Mouse (Mus musculus) yolk sac, embryonic 10.5 days (tissue): ENCODE results near the gene Nin.
A peak's percentile ranks its signal among the peaks of the same experiment; 100 is the strongest.

Experiments used
- DNase-seq: peaks from one replicate; pipeline ENCODE4 v3.0.0-alpha.2; 2017; ENCODE audit warnings: low spot score

Nin gene

DNA sequence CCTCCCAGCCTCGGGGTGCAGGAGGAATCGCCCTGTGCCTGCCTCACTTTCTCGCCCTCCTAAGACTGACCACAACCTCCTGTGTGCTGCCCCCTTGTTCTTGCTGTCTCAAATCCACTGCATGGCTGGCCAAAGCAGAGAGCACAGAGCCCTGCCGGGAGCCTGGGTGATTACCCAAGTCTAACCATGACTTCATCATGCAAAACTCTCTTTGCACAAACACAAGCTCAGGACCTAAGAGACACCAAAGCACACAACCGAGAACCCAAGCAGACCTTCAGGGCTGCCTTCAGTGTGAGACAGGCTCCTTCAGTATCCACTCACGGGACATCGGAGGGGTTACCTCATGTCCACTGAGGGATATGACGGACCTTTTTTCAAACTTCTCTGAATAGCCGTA is 31.0 kb downstream of the Nin start:
- DNase-seq: no peak

- no peak for DNase-seq
Observed at GRCm38 (mm10) chr12:70078471-70079025, 35.0 kb downstream of the Nin start.

- DNase-seq: no peak
Observed at GRCm38 (mm10) chr12:70076493-70076892, 37.0 kb downstream of the Nin start.

DNA sequence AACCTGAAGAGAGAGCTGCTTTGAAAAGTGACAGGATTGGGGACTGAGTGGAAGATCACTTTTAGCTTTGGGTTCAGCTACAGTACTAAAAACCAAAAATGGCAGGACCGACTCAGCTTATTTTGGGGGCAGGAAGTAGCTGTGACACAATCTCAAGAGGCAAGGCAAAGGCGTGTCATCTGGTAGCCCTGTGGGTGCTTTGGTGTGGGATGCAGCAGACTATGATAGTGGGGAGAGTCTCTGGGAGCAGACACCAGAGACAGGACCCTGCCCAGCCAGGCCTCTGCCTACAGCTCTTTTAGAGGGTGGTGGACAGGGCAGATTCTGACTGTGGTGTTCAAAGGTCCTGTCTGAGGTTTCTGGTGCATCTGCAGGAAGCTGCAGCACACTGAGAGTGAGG is 38.5 kb downstream of the Nin start:
- DNase-seq: no peak

GRCm38 (mm10) chr12:70070888-70071287 is 42.6 kb downstream of the Nin start:
- no peak for DNase-seq

GRCm38 (mm10) chr12:70070306-70070705 is 43.2 kb downstream of the Nin start:
- no peak for DNase-seq

GRCm38 (mm10) chr12:70068647-70069257 is 44.8 kb downstream of the Nin start:
- no peak for DNase-seq

GRCm38 (mm10) chr12:70067849-70068248 is 45.7 kb downstream of the Nin start:
- DNase-seq: no peak

DNA sequence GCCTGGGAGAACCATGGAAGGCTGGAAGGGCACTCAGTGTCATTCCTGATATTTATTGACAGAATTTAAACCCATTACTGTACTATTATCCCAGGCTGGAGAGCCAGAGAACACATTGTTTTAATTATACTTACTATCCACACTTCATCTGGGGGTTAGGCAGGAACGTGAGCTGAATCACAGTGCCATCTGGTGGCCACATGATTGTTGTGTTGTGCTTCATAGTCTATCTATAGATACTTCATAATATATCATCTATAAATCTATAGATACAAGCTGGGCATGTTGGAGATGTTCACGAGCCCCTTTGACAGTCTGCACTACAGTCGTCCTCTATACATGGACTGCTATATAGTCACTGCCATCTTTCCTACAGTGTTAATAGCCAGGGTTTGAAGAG is 51.4 kb downstream of the Nin start:
- DNase-seq: no peak

DNA sequence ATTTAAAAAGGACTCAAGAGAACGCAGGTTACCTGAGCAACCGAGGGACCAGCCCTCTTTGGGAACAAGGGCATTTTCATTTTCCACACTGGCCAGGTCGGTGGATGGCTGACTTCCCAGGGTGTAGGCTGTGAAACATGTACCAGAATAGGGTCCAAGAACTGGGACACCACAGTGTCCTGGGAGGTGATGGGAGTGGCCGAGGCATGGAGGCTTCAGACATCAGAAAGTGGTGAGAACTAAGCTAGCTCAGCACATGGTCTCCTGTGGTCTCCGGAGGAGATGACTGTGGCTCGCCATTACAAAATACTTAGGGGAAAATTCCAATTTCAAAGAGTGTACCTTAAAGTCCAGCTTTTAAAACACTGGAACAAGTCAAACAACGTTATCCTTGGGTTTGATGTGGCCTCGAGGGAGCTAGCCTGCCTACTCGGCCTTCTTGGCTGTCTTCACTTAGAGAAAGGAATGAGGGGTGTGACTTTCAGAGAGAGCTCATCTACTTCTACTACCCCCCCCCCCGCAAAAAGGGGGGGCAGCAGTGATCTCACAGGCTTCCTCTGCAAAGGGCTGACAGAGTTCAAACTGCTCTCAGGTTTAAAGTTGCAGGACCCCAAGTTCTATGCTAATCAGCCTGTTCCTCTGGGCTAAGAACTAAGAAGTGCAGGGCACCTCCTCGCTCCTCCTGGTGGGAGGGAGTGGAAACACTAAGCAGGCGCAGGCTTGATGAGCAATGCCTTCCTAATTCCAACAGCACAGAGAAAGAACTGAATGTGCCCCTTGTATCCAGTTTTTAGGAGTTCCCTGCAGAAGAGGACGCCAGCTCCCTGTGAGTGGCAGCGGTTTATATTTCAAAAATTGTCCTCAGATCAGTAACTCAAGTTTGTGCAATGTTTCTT is 54.3 kb downstream of the Nin start:
- no peak for DNase-seq

DNA sequence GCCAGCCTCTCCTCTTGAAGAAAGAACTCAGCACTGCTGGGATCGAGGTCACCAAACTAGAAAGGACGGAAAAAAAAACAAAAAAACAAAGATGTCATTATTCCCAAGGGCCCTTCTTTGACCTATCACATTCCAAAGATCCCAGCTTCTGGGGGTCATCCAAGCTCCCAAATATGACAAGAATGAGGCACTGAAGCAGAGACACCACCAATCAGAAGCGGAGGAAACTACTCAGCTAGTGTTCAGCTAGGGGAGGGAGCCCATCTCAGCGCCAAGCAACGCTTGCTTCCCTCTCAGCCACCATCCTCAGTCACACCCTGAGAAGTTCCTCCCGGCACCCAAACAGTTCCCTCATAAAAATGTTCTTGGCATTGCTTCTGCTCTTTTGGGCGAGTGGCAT is 62.8 kb downstream of the Nin start:
- no peak for DNase-seq

DNA sequence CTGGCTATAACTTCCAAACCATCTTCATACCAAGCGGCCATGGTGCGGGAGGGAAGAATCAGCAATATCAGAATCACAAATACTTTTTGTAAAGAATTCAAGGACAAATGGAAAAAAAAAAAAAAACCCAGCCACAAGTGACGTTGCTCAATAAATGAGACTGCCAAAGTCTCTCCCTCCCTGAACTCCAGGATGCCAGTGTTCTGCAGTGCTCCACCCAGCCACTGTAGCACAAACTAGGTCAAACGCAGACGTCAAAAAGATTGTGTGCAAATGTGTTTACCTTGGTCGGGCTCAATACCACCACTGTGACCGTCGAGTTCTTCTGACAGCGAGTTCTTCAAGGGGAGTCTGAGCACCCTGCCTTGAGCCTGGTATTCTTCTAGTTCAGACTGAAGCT is 64.8 kb downstream of the Nin start:
- DNase-seq: no peak

DNA sequence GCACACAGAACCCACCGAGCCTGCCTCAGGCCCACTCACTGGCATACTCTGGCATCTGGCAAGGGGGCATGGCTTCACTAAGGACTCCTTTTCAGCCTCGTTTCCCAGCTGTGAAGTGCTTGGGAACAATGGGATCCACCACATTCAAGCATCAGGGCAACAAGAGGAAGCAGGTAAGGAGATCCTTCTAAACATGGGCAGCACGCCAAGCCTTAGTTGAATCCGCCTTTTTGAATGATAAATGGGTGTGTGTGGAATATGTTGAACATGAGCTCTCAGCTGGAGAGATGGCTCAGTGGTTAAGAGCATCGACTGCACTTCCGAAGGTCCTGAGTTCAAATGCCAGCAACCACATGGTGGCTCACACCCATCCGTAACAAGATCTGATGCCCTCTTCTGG is 66.2 kb downstream of the Nin start:
- DNase-seq: no peak

- no peak for DNase-seq
Observed at GRCm38 (mm10) chr12:70044353-70044752, 69.2 kb downstream of the Nin start.

GRCm38 (mm10) chr12:70043421-70043820 is 70.1 kb downstream of the Nin start:
- DNase-seq: no peak

DNA sequence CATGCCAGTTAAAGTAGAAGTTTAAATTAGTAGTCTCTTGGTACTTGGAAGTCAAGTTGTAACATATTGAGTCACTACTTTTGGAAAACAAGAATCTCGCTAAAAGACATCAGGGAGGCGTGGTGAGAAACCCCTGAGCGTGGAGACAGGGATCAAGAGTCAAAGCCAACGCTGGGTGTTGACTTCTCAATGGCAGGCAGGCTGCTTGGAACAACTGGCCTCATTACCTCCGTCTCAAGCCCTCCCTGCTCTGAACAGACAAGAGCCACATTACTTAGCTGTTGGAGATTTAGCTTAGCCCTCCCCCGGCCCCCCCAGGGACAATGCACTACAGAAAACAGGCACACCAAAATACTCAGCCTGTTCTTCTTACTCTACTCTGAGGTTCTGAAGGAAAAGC is 72.5 kb downstream of the Nin start:
- DNase-seq: no peak

GRCm38 (mm10) chr12:70036722-70037305 is 76.7 kb downstream of the Nin start:
- DNase-seq: no peak

GRCm38 (mm10) chr12:70026233-70026632 is 87.3 kb downstream of the Nin start:
- DNase-seq: no peak

DNA sequence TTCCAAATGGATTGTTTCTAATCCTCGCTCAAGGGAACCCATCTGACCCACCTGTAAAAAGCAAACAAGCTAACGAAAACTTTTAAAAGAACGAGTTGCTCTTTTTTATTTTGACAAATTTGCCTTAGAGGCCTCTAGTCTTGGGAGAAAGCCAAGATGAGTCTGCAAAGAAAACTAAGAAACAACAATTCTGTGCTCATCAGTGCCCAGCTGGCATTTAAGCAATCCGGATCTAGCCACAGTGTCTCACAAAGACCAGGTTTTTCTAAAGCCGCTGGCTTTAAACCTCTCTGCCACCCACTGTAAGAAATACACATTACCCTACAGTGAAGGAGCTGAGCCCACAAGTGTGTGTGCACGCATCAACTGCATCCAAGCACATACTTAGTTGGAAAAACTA is 88.1 kb downstream of the Nin start:
- no peak for DNase-seq

DNA sequence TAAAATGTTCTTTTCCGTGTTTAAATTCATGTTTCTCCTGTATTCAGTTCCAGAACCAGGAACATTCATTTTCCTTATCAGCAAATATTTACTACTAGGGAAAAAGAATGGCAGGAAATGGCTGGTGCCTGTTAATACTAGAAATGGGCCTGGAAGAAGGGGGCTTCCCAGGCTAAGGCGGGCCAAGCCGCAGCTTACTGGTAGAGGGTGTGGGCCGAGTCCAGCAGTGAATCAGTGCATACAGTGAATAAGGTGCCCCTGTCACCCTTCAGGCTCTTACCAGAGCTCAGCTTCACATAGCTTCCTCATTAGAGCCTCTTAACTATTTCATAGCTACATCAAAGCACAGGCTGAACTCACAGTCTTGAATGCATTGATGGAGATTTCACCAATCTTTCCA is 89.9 kb downstream of the Nin start:
- DNase-seq: peak; percentile 20

DNA sequence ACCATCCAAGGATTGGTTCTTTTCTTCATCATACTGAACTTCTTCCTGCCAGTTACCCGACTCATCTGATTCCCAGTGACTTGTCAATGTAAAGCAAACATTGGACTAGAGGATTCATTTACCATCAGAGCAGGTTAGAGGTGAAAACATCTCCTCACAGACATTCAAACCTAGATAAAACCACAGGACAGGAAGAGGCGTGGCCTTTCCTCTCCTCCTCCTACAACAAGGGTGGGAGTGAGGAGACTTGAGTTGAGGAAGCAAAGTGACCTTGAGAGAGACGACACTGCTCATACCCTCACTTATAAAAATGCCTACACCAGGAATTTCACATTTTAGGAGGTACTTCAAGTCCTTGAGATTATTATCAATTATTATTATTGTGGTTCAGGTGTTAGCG is 95.4 kb downstream of the Nin start:
- no peak for DNase-seq

- peak; percentile 35 for DNase-seq
Observed at GRCm38 (mm10) chr12:70015936-70016335, 97.6 kb downstream of the Nin start.

GRCm38 (mm10) chr12:70011681-70012080 is 101.8 kb downstream of the Nin start:
- no peak for DNase-seq
